Comparison of ENCODE assay signal across 27 mouse cellular contexts in genomic region chr11:103648656-103649055, GRCm38 (mm10). TPM values are rescaled to one million over a fixed set of nuclear protein-coding genes. Genes with fewer than 3 reads are reported as not detected.
DNase-seq lines count a peak whose midpoint lies in the region; ATAC-seq and TF ChIP-seq lines count a peak whose summit lies in the region.
"Had no signal": no experiment of that assay in that cellular context is flagged by ENCODE, and none has a peak within 500 bp of the region (broad histone marks: within the 10 kb centered on the region; RNA-seq: fewer than 3 reads in every experiment).

No protein-coding gene starts in this region.

- no peak overlapping the region for H3K4me3 ChIP-seq in midbrain, embryonic 11.5 days (ENCODE audit: low read depth, low read length)
- no peak overlapping the region for H3K4me3 ChIP-seq in midbrain, embryonic 15.5 days
- peak overlapping the region; percentile 53; the same call in 1 of the 2 replicates for H3K4me3 ChIP-seq in cortical plate, adult 2 months (ENCODE audit: insufficient read depth, low read length)
- H3K4me3 ChIP-seq in limb, embryonic 13.5 days: no peak overlapping the region
- H3K4me3 ChIP-seq: heart, adult 2 months had no signal

- H3K4me2 ChIP-seq in midbrain, embryonic 11.5 days: no peak overlapping the region
- no peak overlapping the region for H3K4me2 ChIP-seq in midbrain, embryonic 15.5 days
- H3K4me2 ChIP-seq in limb, embryonic 13.5 days (replicated peaks): peak overlapping the region; percentile 81; the same call in 1 of the 2 replicates

- ATAC-seq in midbrain, embryonic 11.5 days (ENCODE audit: low FRiP score): no peak
- no peak for ATAC-seq in midbrain, embryonic 15.5 days (replicated peaks)
- ATAC-seq in limb, embryonic 13.5 days (ENCODE audit: low FRiP score, low read depth): no peak
- ATAC-seq: midbrain, embryonic 13.5 days had no signal

- TF ChIP-seq POLR2A in cortical plate, adult 2 months (IDR thresholded peaks at IDR 0.05; ENCODE audit: extremely low read depth, insufficient read depth, low read length): 0 out of 2 replicates have a peak, but pooled peaks have one; percentile 25

- no peak for TF ChIP-seq CTCF in cortical plate, adult 2 months (IDR thresholded peaks at IDR 0.05; ENCODE audit: extremely low read depth, insufficient read depth, low read length)

- no peak overlapping the region for H3K27ac ChIP-seq in midbrain, embryonic 11.5 days (ENCODE audit: low read depth, low read length)
- no peak overlapping the region for H3K27ac ChIP-seq in midbrain, embryonic 15.5 days
- H3K27ac ChIP-seq in cortical plate, adult 2 months (ENCODE audit: insufficient read depth, low read length): peak overlapping the region; percentile 91
- H3K27ac ChIP-seq in limb, embryonic 13.5 days: no peak overlapping the region
- H3K27ac ChIP-seq: embryonic facial prominence, embryonic 15.5 days; heart, adult 2 months; hindbrain, embryonic 10.5 days; kidney, postnatal 0 days; limb, embryonic 15.5 days; liver, embryonic 15.5 days; midbrain, embryonic 13.5 days; stomach, postnatal 0 days had no signal

- peak; percentile 44 for DNase-seq in layer of hippocampus, adult 11-12 months (ENCODE audit: low spot score)
- DNase-seq in layer of hippocampus, postnatal 36 days: no peak
- peak; percentile 67 for DNase-seq in midbrain, embryonic 11.5 days (ENCODE audit: low spot score, missing footprints)
- no peak for DNase-seq in spleen, postnatal 4 days (ENCODE audit: low spot score in 2 of 2)
- no peak for DNase-seq in cerebellum, postnatal 14 days
- DNase-seq: cerebellum, adult 8-10 months; gastrocnemius, postnatal 14 days; kidney, adult 11 months; thymus, postnatal 36 days had no signal

- no peak overlapping the region for H3K9ac ChIP-seq in midbrain, embryonic 11.5 days (ENCODE audit: low read length)
- H3K9ac ChIP-seq in midbrain, embryonic 15.5 days: no peak overlapping the region
- no peak overlapping the region for H3K9ac ChIP-seq in limb, embryonic 13.5 days
- H3K9ac ChIP-seq: embryonic facial prominence, embryonic 15.5 days; limb, embryonic 15.5 days; liver, embryonic 15.5 days; midbrain, embryonic 13.5 days had no signal

- H3K27me3 ChIP-seq in midbrain, embryonic 11.5 days (ENCODE audit: control insufficient read depth, insufficient read depth, low read length): peaks cover 44% of the 10 kb centered on the region
- H3K27me3 ChIP-seq in midbrain, embryonic 15.5 days (replicated peaks): peaks cover 68% of the 10 kb centered on the region
- H3K27me3 ChIP-seq in limb, embryonic 13.5 days: peaks cover 81% of the 10 kb centered on the region

- H3K4me1 ChIP-seq in midbrain, embryonic 11.5 days (ENCODE audit: control insufficient read depth, insufficient read depth, low read length): peaks cover 5% of the 10 kb centered on the region
- H3K4me1 ChIP-seq in midbrain, embryonic 15.5 days: peaks cover 14% of the 10 kb centered on the region
- peaks cover 9% of the 10 kb centered on the region for H3K4me1 ChIP-seq in cortical plate, adult 2 months (ENCODE audit: control insufficient read depth, insufficient read depth, low read length)
- H3K4me1 ChIP-seq in limb, embryonic 13.5 days: peaks cover 19% of the 10 kb centered on the region
- H3K4me1 ChIP-seq: liver, embryonic 15.5 days had no signal

- H3K36me3 ChIP-seq in midbrain, embryonic 11.5 days (ENCODE audit: control insufficient read depth, insufficient read depth, low read length): no peaks in the 10 kb centered on the region
- no peaks in the 10 kb centered on the region for H3K36me3 ChIP-seq in midbrain, embryonic 15.5 days (replicated peaks)
- no peaks in the 10 kb centered on the region for H3K36me3 ChIP-seq in limb, embryonic 13.5 days
- H3K36me3 ChIP-seq: embryonic facial prominence, embryonic 15.5 days; hindbrain, embryonic 10.5 days; limb, embryonic 15.5 days; liver, embryonic 15.5 days; midbrain, embryonic 13.5 days had no signal

- no peaks in the 10 kb centered on the region for H3K9me3 ChIP-seq in midbrain, embryonic 11.5 days (ENCODE audit: control insufficient read depth, low read length)
- no peaks in the 10 kb centered on the region for H3K9me3 ChIP-seq in midbrain, embryonic 15.5 days
- H3K9me3 ChIP-seq in limb, embryonic 13.5 days: no peaks in the 10 kb centered on the region
- H3K9me3 ChIP-seq: embryonic facial prominence, embryonic 15.5 days; hindbrain, embryonic 10.5 days; limb, embryonic 15.5 days; liver, embryonic 15.5 days; midbrain, embryonic 13.5 days had no signal

- 25% methylated on average over 7 of the region's 7 CpGs for WGBS in midbrain, embryonic 11.5 days
- 27% methylated on average over 7 of the region's 7 CpGs for WGBS in midbrain, embryonic 15.5 days
- 31% methylated on average over 7 of the region's 7 CpGs for WGBS in limb, embryonic 13.5 days

RNA-seq across cellular contexts. Expression of gene Rprml, which starts 0.7 kb away (rescaled TPM):
- 100 to 1,000 TPM; 101 to 119 TPM for total RNA-seq in layer of hippocampus, postnatal 36 days (2021)
- polyA plus RNA-seq in midbrain, embryonic 11.5 days (2014; fragmentation: Nextera tagmentation; extraction: Ambion mirVana): not detected in 2 replicates
- polyA plus RNA-seq in midbrain, embryonic 15.5 days (2015; fragmentation: Nextera tagmentation; extraction: Ambion mirVana): 1.1 TPM in 2 replicates
- polyA plus RNA-seq in cortical plate, adult 2 months (2012; rRNA removed): 107 and 122 TPM in 2 replicates
- 0.14 TPM in 1 of 2 replicates, not detected in the other for polyA plus RNA-seq in limb, embryonic 13.5 days (2015; fragmentation: Nextera tagmentation; extraction: Ambion mirVana)
- total RNA-seq: gastrocnemius, postnatal 14 days; heart, adult 2 months had no signal
- polyA plus RNA-seq: C2C12; heart, adult 2 months; heart, embryonic 16.5 days; hindbrain, embryonic 10.5 days; liver, embryonic 15.5 days; lung, embryonic 16.5 days had no signal

RNA-seq across cellular contexts. Expression of gene Lyzl6, which starts 10.0 kb away (rescaled TPM):
- total RNA-seq in layer of hippocampus, postnatal 36 days (2021): not detected
- polyA plus RNA-seq in midbrain, embryonic 11.5 days (2014; fragmentation: Nextera tagmentation; extraction: Ambion mirVana): not detected in 2 replicates
- not detected in 2 replicates for polyA plus RNA-seq in midbrain, embryonic 15.5 days (2015; fragmentation: Nextera tagmentation; extraction: Ambion mirVana)
- polyA plus RNA-seq in cortical plate, adult 2 months (2012; rRNA removed): not detected in 2 replicates
- polyA plus RNA-seq in limb, embryonic 13.5 days (2015; fragmentation: Nextera tagmentation; extraction: Ambion mirVana): not detected in 2 replicates
- total RNA-seq: adrenal gland, adult 18-20 months; adrenal gland, postnatal 4 days; gastrocnemius, postnatal 14 days; heart, adult 2 months; layer of hippocampus, adult 18-20 months had no signal
- polyA plus RNA-seq: C2C12; embryonic facial prominence, embryonic 15.5 days; heart, adult 2 months; heart, embryonic 16.5 days; hindbrain, embryonic 10.5 days; kidney, postnatal 0 days; limb, embryonic 15.5 days; liver, embryonic 15.5 days; lung, embryonic 16.5 days; midbrain, embryonic 13.5 days; neural tube, embryonic 14.5 days; stomach, postnatal 0 days had no signal

RNA-seq across cellular contexts. Expression of gene Gm884, which starts 27.7 kb away (rescaled TPM):
- not detected for total RNA-seq in layer of hippocampus, postnatal 36 days (2021)
- polyA plus RNA-seq in midbrain, embryonic 11.5 days (2014; fragmentation: Nextera tagmentation; extraction: Ambion mirVana): not detected in 2 replicates
- polyA plus RNA-seq in midbrain, embryonic 15.5 days (2015; fragmentation: Nextera tagmentation; extraction: Ambion mirVana): not detected in 2 replicates
- polyA plus RNA-seq in cortical plate, adult 2 months (2012; rRNA removed): not detected in 2 replicates
- not detected in 2 replicates for polyA plus RNA-seq in limb, embryonic 13.5 days (2015; fragmentation: Nextera tagmentation; extraction: Ambion mirVana)
- total RNA-seq: adrenal gland, adult 18-20 months; adrenal gland, postnatal 4 days; gastrocnemius, postnatal 14 days; heart, adult 2 months; layer of hippocampus, adult 18-20 months had no signal
- polyA plus RNA-seq: C2C12; embryonic facial prominence, embryonic 15.5 days; heart, adult 2 months; heart, embryonic 16.5 days; hindbrain, embryonic 10.5 days; kidney, postnatal 0 days; limb, embryonic 15.5 days; liver, embryonic 15.5 days; lung, embryonic 16.5 days; midbrain, embryonic 13.5 days; neural tube, embryonic 14.5 days; stomach, postnatal 0 days had no signal

RNA-seq across cellular contexts. Expression of gene Gosr2, which starts 49.0 kb away (rescaled TPM):
- 10 to 100 TPM; 63.5 to 64.6 TPM for total RNA-seq in layer of hippocampus, postnatal 36 days (2021)
- 87.8 and 90.9 TPM in 2 replicates for polyA plus RNA-seq in midbrain, embryonic 11.5 days (2014; fragmentation: Nextera tagmentation; extraction: Ambion mirVana)
- polyA plus RNA-seq in midbrain, embryonic 15.5 days (2015; fragmentation: Nextera tagmentation; extraction: Ambion mirVana): 90.3 and 92.5 TPM in 2 replicates
- 92.3 and 99.9 TPM in 2 replicates for polyA plus RNA-seq in cortical plate, adult 2 months (2012; rRNA removed)
- polyA plus RNA-seq in limb, embryonic 13.5 days (2015; fragmentation: Nextera tagmentation; extraction: Ambion mirVana): 96.5 and 103 TPM in 2 replicates

Comparison
In these comparisons a context has a peak if more than half of its experiments do, and no peak if none do; other contexts are left out.
1. DNase-seq: peak in layer of hippocampus, adult 11-12 months (single experiment) and midbrain, embryonic 11.5 days (single experiment); none in layer of hippocampus, postnatal 36 days (0 of 2), spleen, postnatal 4 days (0 of 2) and cerebellum, postnatal 14 days (0 of 2).
2. RNA of gene Rprml, which starts 0.7 kb away (polyA plus RNA-seq): 107 to 122 TPM in cortical plate, adult 2 months; 1.1 TPM in midbrain, embryonic 15.5 days, 0.14 TPM in limb, embryonic 13.5 days and not detected in midbrain, embryonic 11.5 days; every median in the first group is over 10 times any median in the second.